Mouse (Mus musculus): Measurements from ENCODE around the gene Tshz2. TPM values are rescaled to one million over a fixed set of nuclear protein-coding genes. Genes with fewer than 3 reads are reported as not detected.

The Tshz2 gene
- polyA plus RNA-seq, 2 experiments: 0.43 to 1.5 TPM

GRCm38 (mm10) chr2:170058774-170059173 is 426.0 kb downstream of the Tshz2 start:
- Histone ChIP-seq H3K4me1 (replicated peaks; ENCODE audit: control insufficient read depth in 2 of 2, insufficient read depth in 2 of 2, low read length in 1 of 2) (no peaks in the 10 kb centered on the region), H3K36me3 (replicated peaks; ENCODE audit: control insufficient read depth, insufficient read depth, low read depth) (no peaks in the 10 kb centered on the region), H3K9me3 (ENCODE audit: control insufficient read depth, low read length) (no peaks in the 10 kb centered on the region), H3K4me2 (ENCODE audit: low read depth) (no peak overlapping the region), H3K4me3 (ENCODE audit: insufficient read depth in 1 of 2, low read depth in 2 of 2, low read length in 2 of 2) (no peak overlapping the region), H3K27me3 (ENCODE audit: control insufficient read depth, insufficient read depth, low read length) (no peaks in the 10 kb centered on the region), H3K27ac (no peak overlapping the region), H3K9ac (replicated peaks) (no peak overlapping the region)
- TF ChIP-seq CTCF (IDR thresholded peaks at IDR 0.05; ENCODE audit: low read depth) (no peak), EP300 (IDR thresholded peaks at IDR 0.05; ENCODE audit: low read depth) (no peak)
- DNase-seq (ENCODE audit: low read depth in 3 of 3, low spot score in 3 of 3): no peak
- 85% methylated on average over 14 of the region's 14 CpGs for WGBS (ENCODE audit: insufficient replicate concordance)
- no peak for ATAC-seq (ENCODE audit: insufficient read depth)

GRCm38 (mm10) chr2:170060066-170060465 is 427.3 kb downstream of the Tshz2 start:
- no peak overlapping the region for H3K4me3 ChIP-seq (ENCODE audit: insufficient read depth in 1 of 2, low read depth in 2 of 2, low read length in 2 of 2)
- whole genome bisulfite sequencing (ENCODE audit: insufficient replicate concordance): 58% methylated on average over 4 of the region's 4 CpGs
- no peak overlapping the region for H3K4me2 ChIP-seq (ENCODE audit: low read depth)
- peak in 1 of 3 experiments; percentile 24 for DNase-seq (ENCODE audit: low read depth in 3 of 3, low spot score in 3 of 3)
- no peaks in the 10 kb centered on the region for H3K36me3 ChIP-seq (replicated peaks; ENCODE audit: control insufficient read depth, insufficient read depth, low read depth)
- no peaks in the 10 kb centered on the region for H3K9me3 ChIP-seq (ENCODE audit: control insufficient read depth, low read length)
- H3K4me1 ChIP-seq (replicated peaks; ENCODE audit: control insufficient read depth in 2 of 2, insufficient read depth in 2 of 2, low read length in 1 of 2): no peaks in the 10 kb centered on the region
- no peaks in the 10 kb centered on the region for H3K27me3 ChIP-seq (ENCODE audit: control insufficient read depth, insufficient read depth, low read length)
- peak; percentile 92 for TF ChIP-seq CTCF (IDR thresholded peaks at IDR 0.05; ENCODE audit: low read depth)
- TF ChIP-seq EP300 (IDR thresholded peaks at IDR 0.05; ENCODE audit: low read depth): no peak
- H3K27ac ChIP-seq: no peak overlapping the region
- H3K9ac ChIP-seq (replicated peaks): no peak overlapping the region
- no peak for ATAC-seq (ENCODE audit: insufficient read depth)

GRCm38 (mm10) chr2:170062378-170062777 is 429.6 kb downstream of the Tshz2 start:
- H3K4me2 ChIP-seq (ENCODE audit: low read depth): no peak overlapping the region
- H3K9me3 ChIP-seq (ENCODE audit: control insufficient read depth, low read length): no peaks in the 10 kb centered on the region
- H3K27ac ChIP-seq: no peak overlapping the region
- no peaks in the 10 kb centered on the region for H3K36me3 ChIP-seq (replicated peaks; ENCODE audit: control insufficient read depth, insufficient read depth, low read depth)
- no peak overlapping the region for H3K4me3 ChIP-seq (ENCODE audit: insufficient read depth in 1 of 2, low read depth in 2 of 2, low read length in 2 of 2)
- ATAC-seq (ENCODE audit: insufficient read depth) (no peak), DNase-seq (ENCODE audit: low read depth in 3 of 3, low spot score in 3 of 3) (no peak)
- H3K9ac ChIP-seq (replicated peaks): no peak overlapping the region
- H3K4me1 ChIP-seq (replicated peaks; ENCODE audit: control insufficient read depth in 2 of 2, insufficient read depth in 2 of 2, low read length in 1 of 2): no peaks in the 10 kb centered on the region
- TF ChIP-seq CTCF (IDR thresholded peaks at IDR 0.05; ENCODE audit: low read depth) (no peak), EP300 (IDR thresholded peaks at IDR 0.05; ENCODE audit: low read depth) (no peak)
- no peaks in the 10 kb centered on the region for H3K27me3 ChIP-seq (ENCODE audit: control insufficient read depth, insufficient read depth, low read length)
- 57% methylated on average over 3 of the region's 3 CpGs for WGBS (ENCODE audit: insufficient replicate concordance)

- Histone ChIP-seq H3K36me3 (replicated peaks; ENCODE audit: control insufficient read depth, insufficient read depth, low read depth) (no peaks in the 10 kb centered on the region), H3K4me2 (ENCODE audit: low read depth) (no peak overlapping the region), H3K9ac (replicated peaks) (no peak overlapping the region), H3K4me1 (replicated peaks; ENCODE audit: control insufficient read depth in 2 of 2, insufficient read depth in 2 of 2, low read length in 1 of 2) (no peaks in the 10 kb centered on the region), H3K9me3 (ENCODE audit: control insufficient read depth, low read length) (no peaks in the 10 kb centered on the region), H3K4me3 (ENCODE audit: insufficient read depth in 1 of 2, low read depth in 2 of 2, low read length in 2 of 2) (no peak overlapping the region), H3K27me3 (ENCODE audit: control insufficient read depth, insufficient read depth, low read length) (no peaks in the 10 kb centered on the region), H3K27ac (no peak overlapping the region)
- TF ChIP-seq EP300 (IDR thresholded peaks at IDR 0.05; ENCODE audit: low read depth) (no peak), CTCF (IDR thresholded peaks at IDR 0.05; ENCODE audit: low read depth) (no peak)
- 67% methylated on average over 5 of the region's 5 CpGs for WGBS (ENCODE audit: insufficient replicate concordance)
- no peak for ATAC-seq (ENCODE audit: insufficient read depth)
- no peak for DNase-seq (ENCODE audit: low read depth in 3 of 3, low spot score in 3 of 3)
Measured at GRCm38 (mm10) chr2:170069976-170070375, 437.2 kb downstream of the Tshz2 start.

- WGBS (ENCODE audit: insufficient replicate concordance): 26% methylated on average over 15 of the region's 15 CpGs
- no peaks in the 10 kb centered on the region for H3K36me3 ChIP-seq (replicated peaks; ENCODE audit: control insufficient read depth, insufficient read depth, low read depth)
- ATAC-seq (ENCODE audit: insufficient read depth): no peak
Measured at GRCm38 (mm10) chr2:170070641-170071241, 437.9 kb downstream of the Tshz2 start.

More at GRCm38 (mm10) chr2:170070641-170071241, 437.9 kb downstream of the Tshz2 start:
- no peak overlapping the region for H3K4me2 ChIP-seq (ENCODE audit: low read depth)
- no peak for DNase-seq (ENCODE audit: low read depth in 3 of 3, low spot score in 3 of 3)
- no peak overlapping the region for H3K9ac ChIP-seq (replicated peaks)
- no peaks in the 10 kb centered on the region for H3K9me3 ChIP-seq (ENCODE audit: control insufficient read depth, low read length)
- peak overlapping the region in 1 of 2 experiments; percentile 32; a peak in 2 of 4 replicates for H3K4me3 ChIP-seq (ENCODE audit: insufficient read depth in 1 of 2, low read depth in 2 of 2, low read length in 2 of 2)
- TF ChIP-seq CTCF (IDR thresholded peaks at IDR 0.05; ENCODE audit: low read depth): no peak
- no peak for TF ChIP-seq EP300 (IDR thresholded peaks at IDR 0.05; ENCODE audit: low read depth)
- no peak overlapping the region for H3K27ac ChIP-seq
- H3K4me1 ChIP-seq (replicated peaks; ENCODE audit: control insufficient read depth in 2 of 2, insufficient read depth in 2 of 2, low read length in 1 of 2): no peaks in the 10 kb centered on the region
- no peaks in the 10 kb centered on the region for H3K27me3 ChIP-seq (ENCODE audit: control insufficient read depth, insufficient read depth, low read length)

Data from liver, embryonic 14.5 days (tissue).